Mouse (Mus musculus) cerebellum, adult 18-20 months (tissue): ENCODE data around the gene Sirt2.

ENCODE experiments used
- DNase-seq, 2 experiments: peaks; one replicate each; pipeline ENCODE4 v3.0.0; 2021

The Sirt2 gene

DNA sequence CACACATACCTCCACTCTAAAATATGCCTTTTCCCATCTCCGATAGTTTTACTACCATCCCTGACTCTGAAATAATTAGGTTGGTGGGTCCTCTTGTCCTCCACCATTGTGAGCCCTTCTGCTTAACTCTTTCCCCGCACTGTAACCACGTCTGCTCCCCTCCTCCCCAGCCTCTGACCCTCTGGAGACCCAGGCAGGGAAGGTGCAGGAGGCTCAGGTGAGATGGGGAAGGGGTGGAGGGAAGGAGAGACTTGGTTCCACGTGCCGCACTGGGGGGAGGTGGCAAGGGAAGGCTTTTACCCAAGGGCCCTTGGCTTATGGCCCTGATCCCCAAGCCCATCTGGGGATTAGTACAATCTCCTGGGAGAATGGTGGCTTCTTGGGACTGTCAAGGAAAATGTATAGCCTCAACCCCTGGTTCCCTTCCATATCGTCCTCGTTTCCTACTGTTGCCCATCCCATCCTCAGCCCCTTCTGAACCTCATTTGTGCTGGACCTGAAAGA, 979 bp downstream of the Sirt2 start, which contains the start of gene Nfkbib:
TSS of gene Nfkbib (minus strand) at position 51 of the 504 bp plus-strand sequence.
- peak in 1 of 2 experiments; percentile 29 for DNase-seq

DNA sequence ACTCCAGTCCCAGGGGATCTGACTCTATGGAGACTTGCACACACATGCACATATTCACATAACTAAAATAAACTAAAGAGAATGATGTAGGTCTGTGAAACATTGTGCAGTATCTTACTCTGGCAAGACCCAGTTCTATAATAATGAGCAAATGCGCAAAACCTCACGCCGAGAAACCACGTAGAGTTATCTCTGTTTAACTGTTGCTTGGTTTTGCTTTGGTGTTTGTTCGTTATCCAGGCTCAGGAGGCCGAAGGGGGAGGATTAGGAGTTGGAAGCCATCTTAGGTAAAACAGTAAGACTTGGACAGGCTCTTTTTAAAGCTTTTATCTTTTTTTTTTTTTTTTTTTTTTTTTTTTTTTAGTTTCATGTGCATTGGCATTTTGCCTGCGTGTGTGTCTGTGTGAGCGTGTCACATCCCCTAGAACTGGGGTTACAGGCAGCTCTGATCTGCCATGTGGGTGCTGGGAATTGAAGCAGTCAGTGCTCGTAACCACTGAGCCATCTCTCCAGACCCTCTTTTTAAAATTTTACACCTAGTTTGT, 3.0 kb downstream of the Sirt2 start:
- no peak for DNase-seq

DNA sequence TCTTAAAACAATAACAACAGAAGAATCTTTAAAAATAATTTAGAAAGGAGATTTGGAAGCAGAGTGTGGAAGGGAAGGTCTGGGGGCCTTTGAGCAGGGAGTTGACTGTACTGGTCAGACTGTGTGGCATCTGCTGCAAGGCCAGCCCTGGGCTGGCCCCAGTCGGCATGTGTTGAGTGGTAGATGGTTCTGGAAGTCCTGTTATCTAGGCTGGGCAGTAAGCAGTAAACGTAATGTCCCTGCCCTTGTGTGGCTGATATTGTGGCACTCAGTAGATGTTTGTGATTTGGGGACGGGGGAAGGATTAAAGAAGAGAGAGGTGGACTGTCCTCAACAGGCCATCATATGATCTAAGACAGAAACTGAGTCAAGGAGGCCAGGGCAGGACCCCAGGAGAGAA, 3.8 kb downstream of the Sirt2 start:
- DNase-seq: no peak

DNA sequence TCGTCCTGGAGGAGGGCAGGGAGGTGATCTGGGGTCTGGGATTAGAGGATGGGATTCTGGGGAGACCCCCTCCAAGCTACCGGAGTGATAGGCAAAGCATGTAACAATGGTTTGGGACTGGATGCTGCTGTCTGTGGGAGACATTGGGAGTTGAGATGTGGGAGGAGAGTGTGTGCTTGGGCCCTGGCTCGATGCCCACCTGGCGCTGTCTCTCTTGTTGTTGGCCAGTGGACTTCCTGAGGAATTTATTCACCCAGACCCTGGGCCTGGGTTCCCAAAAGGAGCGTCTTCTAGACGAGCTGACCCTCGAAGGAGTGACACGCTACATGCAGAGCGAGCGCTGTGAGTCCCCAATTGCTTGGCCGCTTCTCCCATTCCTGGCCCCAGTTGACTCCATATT, 5.3 kb downstream of the Sirt2 start:
- DNase-seq: no peak

DNA sequence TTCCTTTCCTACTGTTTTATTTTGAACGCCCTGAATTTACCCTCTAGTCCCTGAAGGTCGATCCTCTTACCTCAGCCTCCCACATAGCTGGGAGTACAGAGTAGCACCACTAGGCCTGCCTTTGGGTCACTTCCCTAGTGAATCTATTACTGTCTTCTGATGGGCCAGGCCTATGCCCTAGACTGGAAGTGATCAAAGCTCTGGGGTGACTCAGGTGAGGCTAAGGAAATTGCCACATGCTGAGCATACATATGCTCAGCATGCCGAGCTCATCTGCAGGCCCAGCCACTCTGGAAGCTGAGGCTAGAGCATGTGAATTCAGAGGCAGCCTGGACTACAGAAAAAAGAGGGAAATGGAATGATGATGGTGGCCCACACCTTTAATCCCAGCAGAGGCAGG, 6.6 kb downstream of the Sirt2 start:
- peak; percentile 37 to 43 for DNase-seq

DNA sequence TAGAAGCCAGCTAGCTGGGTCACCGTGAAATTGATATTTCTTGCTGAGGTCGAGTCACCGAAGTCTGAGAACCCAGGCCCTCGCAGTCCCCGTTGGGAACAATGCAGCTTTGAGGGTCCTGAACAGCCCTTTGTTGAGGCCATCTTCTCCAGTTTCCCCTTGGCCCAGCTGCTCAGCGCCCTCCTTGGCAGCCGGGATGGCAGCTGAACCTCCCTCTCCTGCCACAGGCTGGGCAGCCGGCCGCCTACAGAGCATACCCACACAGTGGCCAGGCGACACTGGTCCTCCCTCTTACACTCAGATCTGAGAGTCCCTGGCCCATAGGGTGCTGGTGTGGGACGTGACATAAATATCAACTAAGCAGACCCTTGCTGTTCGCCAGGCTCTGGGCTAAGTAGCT, 7.6 kb downstream of the Sirt2 start:
- peak in 1 of 2 experiments; percentile 44 for DNase-seq

DNA sequence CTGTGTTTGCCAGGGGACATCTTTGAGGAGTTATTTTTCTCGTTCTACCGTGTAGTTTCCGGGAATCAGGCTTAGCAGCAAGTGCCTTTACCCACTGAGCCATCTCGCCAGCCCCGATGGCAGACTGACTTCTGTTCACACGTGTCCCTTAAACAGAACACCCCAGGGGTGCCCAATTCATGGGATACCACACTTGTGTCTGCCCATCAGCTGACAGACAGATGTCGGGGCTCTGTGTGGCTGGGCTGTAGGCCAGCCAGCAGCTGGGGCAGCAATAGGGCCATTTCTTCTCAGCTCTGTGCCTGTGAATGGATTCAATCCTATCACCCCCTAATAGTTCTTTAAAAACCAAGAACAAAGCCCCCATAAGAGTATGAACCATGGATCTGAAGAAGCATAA, 8.6 kb downstream of the Sirt2 start:
- no peak for DNase-seq

DNA sequence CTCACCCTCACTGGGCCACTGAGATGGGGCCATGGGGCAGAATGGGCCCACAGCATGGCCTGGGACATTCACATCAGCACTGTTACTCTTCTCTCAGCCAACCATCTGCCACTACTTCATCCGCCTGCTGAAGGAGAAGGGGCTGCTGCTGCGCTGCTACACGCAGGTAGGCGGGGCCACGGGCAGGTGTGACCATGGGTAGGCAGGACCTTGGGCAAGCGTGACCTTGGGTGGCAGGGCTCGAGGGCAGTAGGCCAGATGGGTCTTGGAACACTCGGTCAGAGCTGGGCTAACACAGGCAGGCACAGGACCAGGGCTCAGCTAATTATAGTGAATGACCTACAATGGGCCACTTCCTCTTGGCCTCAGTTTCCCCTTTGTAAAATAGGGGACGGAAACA, 12.3 kb downstream of the Sirt2 start:
- peak in 1 of 2 experiments; percentile 31 for DNase-seq

DNA sequence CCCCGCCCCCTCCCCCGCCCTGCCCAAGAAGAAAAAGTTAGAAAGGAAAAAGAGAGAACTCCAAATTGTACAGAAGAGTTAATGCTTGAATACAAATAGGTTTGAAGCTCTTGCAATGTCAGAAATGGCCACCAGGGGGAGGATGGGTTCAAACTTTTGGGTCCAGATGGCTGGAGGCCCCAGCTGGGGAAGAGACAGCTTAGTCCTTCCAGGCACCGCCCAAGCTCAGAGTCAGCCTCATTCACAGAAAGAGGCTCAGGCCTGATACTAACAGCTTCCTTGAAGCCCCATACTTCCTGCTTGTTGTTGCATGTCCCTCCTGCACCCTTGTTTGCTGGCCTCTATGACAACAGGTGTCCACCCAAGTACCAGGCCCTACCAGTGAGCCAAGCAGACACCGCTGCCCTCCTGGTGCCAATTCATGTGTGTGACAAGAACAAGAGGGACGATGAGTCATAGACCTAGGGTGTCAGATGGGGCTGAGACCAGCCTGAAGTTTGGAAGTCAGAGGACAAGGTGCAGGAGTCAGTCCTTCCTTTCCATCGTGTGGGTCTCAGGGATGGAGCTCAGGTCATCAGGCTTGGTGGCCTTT, 13.6 kb downstream of the Sirt2 start:
- DNase-seq: peak; percentile 89 to 91

DNA sequence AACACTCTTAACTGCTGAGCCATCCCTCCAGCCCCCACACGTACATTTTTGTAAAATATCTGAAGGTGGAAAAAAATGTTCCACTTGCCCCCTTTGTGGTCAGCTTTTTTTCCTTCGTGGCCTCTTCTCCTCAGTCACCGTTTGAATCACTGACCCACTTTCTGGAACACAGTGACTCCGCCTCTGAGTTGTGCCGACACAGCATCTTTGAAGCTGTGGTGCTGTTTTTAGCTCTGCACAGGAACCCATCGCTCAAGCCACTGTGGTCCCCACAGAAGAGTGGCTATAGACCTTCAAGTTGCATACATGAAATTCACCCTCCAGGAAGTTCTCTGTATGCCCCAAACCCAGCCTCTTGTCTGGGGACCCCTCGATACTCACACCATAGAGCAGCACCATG, 14.3 kb downstream of the Sirt2 start:
- peak; percentile 33 to 50 for DNase-seq

DNA sequence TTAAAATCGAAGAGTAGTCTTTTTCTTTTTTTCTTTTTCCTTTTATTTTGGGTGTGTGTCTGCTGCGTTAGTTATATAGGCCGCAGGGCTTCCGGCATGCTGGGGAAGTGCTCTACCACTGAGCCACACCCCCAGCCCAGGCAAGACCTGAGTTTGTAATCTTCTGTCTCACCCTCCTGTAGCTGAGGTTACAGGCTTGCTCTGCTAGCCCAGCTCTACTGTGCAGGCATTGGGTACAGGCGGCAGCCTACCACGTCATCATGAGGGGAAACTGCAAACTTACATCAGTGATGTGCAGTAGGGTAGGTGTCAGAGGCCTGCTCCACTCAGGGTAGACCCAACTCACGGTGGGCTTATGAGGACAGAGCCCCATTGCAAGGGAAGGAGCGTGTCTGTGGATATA, 14.7 kb downstream of the Sirt2 start:
- no peak for DNase-seq

DNA sequence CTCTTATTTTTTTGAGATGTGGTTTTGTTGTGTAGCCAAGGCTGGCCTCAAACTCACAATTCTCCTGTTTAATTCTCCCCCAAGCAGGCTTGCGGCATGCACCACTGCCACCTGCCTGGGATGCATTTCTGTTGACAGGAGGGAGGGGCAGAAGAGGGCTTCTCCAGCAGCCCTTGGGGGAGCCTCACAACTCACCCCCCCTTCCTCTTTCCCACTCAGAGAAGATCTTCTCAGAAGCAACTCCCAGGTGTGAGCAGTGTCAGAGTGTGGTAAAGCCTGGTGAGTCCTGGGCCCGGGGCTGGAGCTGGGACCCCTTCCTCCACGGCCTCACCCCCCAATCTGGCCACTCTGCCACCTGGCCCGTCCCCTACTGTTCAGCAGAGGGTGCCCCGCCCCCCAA, 18.6 kb downstream of the Sirt2 start:
- DNase-seq: no peak

DNA sequence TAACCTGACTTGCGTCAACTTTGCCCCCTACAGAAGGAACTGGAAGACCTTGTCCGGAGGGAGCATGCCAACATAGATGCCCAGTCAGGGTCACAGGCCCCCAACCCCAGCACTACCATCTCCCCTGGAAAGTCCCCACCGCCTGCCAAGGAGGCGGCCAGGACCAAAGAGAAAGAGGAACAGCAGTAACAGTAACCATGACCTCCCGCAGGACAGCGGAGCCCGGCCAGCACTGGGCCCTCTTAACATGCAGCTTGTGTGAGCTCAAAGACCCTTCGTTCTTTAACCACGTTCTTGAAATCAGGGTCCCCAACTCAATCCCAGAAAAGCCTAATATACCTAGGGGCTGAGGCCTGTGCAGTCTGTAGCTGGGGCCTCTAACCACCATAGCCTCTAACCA, 21.3 kb downstream of the Sirt2 start:
- DNase-seq: no peak

DNA sequence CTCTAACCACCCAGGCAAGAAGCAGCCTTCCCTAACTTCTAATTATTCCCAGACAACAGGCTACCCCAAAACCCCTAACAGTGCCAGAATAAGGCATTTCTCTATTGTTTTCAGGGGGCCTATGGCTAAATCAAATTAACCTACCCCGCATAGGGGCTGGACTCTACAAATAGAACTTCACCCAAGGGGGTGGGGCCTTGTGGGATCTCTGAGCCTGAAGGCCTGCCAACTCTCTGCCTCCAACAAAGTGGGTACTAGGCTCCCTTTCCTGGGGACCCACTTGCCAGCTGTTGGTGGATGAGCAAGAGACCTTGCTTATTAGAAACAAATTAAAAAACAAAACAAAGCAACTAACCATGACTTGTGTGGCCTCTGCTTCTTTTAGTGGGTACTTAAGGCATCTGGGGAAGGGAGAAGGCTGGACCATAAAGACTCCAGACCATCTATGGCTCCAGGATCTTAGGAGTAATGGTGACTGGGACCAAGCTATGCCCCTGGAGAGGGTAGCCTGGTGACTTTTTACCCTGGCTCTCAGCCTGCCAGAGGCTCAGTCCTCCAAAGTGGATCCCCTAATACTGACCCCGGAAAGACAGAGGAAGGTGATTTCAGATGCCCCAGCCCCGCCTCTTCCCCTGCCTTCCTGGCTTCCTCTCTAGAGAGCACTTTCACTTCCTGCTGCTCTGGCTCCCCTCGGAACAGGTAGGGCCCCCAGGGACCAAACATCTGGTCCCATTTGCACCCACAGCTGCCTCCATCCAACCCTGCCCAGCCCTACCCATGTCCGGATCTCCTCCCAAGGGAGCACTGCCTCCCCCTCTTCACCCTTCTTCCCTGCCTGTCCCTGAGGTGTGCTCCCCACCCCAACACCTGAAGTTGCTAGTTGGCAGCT, 22.0 kb downstream of the Sirt2 start, which contains the start of gene Rinl:
TSS of gene Rinl (plus strand) at position 663 of the 889 bp plus-strand sequence.
- no peak for DNase-seq

DNA sequence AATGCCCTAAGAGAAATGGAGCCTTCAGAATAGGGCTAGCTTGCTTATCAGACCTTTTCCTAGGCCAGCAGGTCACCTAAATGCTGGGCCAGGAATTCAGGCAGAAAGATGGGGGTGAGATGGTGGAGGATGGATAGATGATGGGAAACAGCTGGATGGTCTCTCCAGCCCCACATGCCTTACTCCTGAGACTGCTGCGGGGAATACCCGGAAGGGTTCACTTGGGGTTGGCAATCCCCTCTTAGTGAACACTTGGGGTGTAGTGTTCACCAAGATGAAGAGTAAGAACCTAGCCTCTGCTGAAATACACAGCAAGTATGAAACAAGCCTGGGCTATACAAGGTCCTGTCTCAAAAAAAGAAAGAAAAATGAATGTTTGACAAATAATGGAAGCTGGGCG, 22.7 kb downstream of the Sirt2 start:
- no peak for DNase-seq

DNA sequence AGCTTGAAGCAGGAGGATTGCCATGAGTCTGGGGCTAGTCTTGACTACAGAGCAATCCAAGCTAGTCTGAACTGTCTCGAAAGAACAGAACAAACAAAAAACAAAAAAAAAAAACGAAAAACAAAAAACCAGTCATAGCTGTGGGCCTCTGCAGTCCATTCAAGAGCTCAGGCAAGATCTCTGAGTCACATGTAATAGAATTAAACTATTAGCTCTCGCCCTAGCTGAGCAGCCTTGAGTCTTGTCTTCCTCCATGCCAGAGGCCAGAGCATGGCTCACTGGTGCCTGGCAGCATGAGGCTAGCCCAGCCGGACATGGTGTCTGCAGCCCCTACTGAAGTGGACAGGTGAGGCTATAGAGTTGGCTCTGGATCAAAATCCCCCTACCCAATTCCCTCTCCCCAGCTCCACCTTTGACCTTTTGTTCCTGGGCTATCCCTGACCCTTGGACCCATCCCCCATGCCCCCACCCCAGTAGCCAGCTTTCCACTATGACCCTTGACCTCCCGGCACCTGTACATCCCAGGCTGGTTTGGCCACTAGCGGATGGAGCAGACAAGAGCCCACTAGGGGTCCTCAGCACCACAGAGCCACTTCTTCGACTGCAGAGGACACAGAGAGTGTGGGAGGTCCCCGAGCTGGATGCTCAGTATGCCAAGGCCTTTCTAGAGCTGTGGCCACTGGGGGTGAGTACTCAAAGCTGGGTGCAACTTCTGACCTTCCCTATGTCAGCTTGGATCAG, 23.7 kb downstream of the Sirt2 start:
- no peak for DNase-seq

DNA sequence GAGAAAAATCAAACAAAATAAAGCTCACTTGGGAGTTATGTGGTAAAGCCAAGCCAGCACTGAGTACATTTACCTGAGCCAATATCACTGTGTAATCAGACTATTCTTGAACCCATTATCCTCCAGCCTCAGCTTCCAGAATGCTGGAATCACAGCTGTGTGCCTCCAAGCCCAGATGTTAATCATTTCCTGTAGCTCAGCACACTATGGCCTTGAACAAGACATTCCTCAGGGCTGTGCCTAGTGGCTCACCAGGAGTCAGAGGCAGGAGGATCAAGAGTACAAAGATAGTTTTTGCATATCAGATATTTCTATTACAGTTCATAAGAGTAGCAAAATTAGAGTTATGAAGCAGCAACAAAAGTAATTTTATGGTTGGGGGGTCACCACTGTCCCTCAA, 25.2 kb downstream of the Sirt2 start:
- DNase-seq: no peak

DNA sequence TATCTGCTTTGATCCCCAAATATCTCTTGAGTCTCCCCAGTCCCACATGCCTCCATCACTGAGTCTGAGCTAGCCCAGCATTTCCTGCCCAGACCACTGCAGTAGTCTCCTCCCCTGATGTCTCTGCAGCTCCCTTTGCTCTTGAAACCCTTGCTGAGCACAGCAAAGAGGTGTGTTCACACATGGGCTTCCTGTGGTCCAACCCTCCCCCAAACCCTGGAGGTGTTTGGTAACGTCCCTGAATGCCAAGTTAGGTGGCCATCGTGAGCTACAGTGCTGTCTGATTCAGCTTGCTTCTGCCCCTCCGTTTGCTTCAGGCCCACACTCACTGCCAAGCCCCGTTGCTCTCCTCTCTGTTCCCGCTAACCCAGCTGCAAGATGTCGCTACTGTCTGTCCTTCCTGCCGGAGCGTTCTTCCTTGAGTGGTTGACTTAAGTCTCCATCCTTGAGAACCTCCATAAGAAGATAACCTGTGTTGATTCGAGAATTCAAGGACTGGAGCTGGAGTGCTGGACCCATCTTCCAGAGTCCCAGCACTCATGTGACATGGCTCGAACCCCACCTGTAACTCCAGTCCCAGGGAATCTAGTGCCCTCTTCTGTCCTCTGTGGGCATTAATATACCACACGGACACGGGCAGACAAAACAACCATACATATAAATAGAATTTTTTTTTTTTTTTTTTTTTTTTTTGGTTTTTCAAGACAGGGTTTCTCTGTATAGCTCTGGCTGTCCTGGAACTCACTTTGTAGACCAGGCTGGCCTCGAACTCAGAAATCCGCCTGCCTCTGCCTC, 26.1 kb downstream of the Sirt2 start:
- DNase-seq: no peak

DNA sequence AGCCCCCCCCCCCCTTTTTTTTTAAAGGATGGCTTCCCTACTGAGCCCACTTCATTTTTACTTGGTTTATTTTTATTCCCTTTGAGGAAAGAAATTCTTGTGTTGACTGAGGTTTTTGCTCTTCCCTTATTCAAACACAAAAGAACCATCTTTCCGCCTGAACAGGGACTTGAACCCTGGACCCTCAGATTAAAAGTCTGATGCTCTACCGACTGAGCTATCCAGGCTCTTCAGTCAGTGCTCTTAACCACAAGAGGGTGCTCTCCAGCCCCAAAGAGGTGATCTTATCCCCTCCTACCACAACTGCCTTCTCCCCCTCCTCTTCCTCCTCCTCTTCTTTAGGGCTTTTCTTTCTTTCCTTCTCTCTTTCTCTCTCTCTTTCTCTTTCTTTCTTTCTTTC, 27.3 kb downstream of the Sirt2 start:
- DNase-seq: no peak

DNA sequence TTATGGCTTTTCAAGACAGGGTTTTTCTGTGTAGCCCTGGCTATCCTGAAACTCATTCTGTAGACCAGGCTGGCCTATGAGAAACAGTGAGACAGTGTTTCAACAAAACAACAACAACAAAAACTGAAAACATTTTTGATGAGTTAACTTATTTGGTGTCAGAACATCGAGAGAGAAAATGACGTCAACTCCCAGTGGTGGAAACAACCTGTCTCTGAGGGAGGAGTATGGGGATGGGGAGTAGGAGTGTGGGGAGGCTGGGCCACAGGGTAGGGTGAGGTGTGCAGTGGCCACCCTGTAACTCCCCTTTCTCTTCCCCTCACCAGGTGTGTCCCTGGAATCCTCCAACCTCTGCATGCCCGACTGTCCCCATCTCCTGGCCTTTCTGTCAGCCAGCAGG, 28.0 kb downstream of the Sirt2 start:
- no peak for DNase-seq

DNA sequence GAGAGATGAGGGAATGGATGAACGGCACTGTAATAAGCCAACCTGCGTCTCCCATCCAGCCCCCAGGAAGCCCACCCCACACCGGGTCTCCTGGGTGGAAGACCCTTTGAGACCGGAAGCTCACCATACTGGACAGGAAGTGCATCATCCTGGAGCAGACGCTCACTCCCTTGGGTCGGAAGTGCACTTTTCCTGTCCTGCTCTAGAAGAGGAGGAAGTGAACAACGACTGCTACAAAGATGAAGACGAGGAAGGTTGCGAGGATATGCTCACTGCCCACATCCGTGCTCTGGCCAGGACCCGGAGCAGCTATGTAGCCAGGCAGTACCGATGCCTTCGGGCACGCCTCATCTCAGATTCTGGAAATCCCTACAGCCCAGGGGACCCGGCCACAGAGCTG, 29.3 kb downstream of the Sirt2 start:
- DNase-seq: no peak

DNA sequence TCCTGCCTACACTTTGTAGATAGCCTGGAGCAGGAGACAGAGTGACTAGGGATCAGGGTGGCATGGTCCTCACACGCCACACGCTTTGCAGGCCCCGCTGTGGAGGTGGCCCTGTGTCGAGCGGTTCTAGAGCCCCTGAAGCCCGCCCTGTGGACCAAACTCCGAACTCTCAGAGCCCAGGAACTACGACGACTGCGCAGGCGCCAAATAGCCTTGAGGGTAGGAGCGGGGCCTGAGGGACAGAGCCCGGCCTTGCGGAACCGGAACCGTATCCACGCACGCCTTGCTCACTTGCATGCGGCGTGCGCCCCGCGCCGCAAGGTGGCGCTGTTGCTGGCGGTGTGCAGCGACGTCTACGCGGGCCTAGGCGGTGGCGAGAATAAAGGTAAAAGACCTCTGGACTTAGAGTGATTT, 30.0 kb downstream of the Sirt2 start:
- peak; percentile 80 to 92 for DNase-seq
